In genomic region chr3:51881981-51882380, GRCm38 (mm10) we compare ENCODE assay signal across 8 mouse cellular contexts.
DNase-seq lines count a peak whose midpoint lies in the region; ATAC-seq lines count a peak whose summit lies in the region.
"Had no signal": no experiment of that assay in that cellular context is flagged by ENCODE, and none has a peak within 500 bp of the region (broad histone marks: within the 10 kb centered on the region; RNA-seq: fewer than 3 reads in every experiment).

No protein-coding gene starts in this region.

- H3K9ac ChIP-seq in kidney, embryonic 16.5 days (replicated peaks; ENCODE audit: low read length) = 0 out of 2 replicates have a peak overlapping the region, but pooled peaks have one; percentile 20
- H3K9ac ChIP-seq in hindbrain, embryonic 12.5 days = no peak overlapping the region
- H3K9ac ChIP-seq: neural tube, embryonic 13.5 days had no signal

- ATAC-seq in activated CD4-positive, CD25-positive, alpha-beta regulatory T cell, adult 4 months = peak; percentile 63
- ATAC-seq in kidney, embryonic 16.5 days (ENCODE audit: low FRiP score, low TSS enrichment) = peak; percentile 66
- ATAC-seq in megakaryocyte progenitor cell, adult 5-6 weeks (replicated peaks; ENCODE audit: poor library complexity) = peak; percentile 77
- no peak for ATAC-seq in hindbrain, embryonic 12.5 days (ENCODE audit: low FRiP score)

- H3K27ac ChIP-seq in embryonic facial prominence, embryonic 10.5 days (replicated peaks) = 0 out of 2 replicates have a peak overlapping the region, but pooled peaks have one; percentile 15
- H3K27ac ChIP-seq in kidney, embryonic 16.5 days (ENCODE audit: low read length) = 0 out of 2 replicates have a peak overlapping the region, but pooled peaks have one; percentile 26
- H3K27ac ChIP-seq in hindbrain, embryonic 12.5 days = no peak overlapping the region

- H3K36me3 ChIP-seq in embryonic facial prominence, embryonic 10.5 days (replicated peaks) = no peaks in the 10 kb centered on the region
- no peaks in the 10 kb centered on the region for H3K36me3 ChIP-seq in kidney, embryonic 16.5 days (ENCODE audit: insufficient read depth, low read length)
- H3K36me3 ChIP-seq in hindbrain, embryonic 12.5 days = no peaks in the 10 kb centered on the region
- H3K36me3 ChIP-seq: neural tube, embryonic 13.5 days had no signal

- H3K4me2 ChIP-seq in kidney, embryonic 16.5 days (replicated peaks; ENCODE audit: low read depth, low read length) = no peak overlapping the region; the same call in 1 of the 2 replicates
- no peak overlapping the region for H3K4me2 ChIP-seq in hindbrain, embryonic 12.5 days (replicated peaks)
- H3K4me2 ChIP-seq: neural tube, embryonic 13.5 days had no signal

- peaks cover 50% of the 10 kb centered on the region for H3K4me1 ChIP-seq in embryonic facial prominence, embryonic 10.5 days
- H3K4me1 ChIP-seq in kidney, embryonic 16.5 days (ENCODE audit: insufficient read depth, low read length) = peaks cover 42% of the 10 kb centered on the region
- H3K4me1 ChIP-seq in hindbrain, embryonic 12.5 days = peaks cover 30% of the 10 kb centered on the region

- no peaks in the 10 kb centered on the region for H3K9me3 ChIP-seq in embryonic facial prominence, embryonic 10.5 days
- no peaks in the 10 kb centered on the region for H3K9me3 ChIP-seq in kidney, embryonic 16.5 days (ENCODE audit: low read length)
- no peaks in the 10 kb centered on the region for H3K9me3 ChIP-seq in hindbrain, embryonic 12.5 days (replicated peaks)
- H3K9me3 ChIP-seq: neural tube, embryonic 13.5 days had no signal

- H3K4me3 ChIP-seq in embryonic facial prominence, embryonic 10.5 days = no peak overlapping the region
- H3K4me3 ChIP-seq in kidney, embryonic 16.5 days (ENCODE audit: low read length) = no peak overlapping the region
- no peak overlapping the region for H3K4me3 ChIP-seq in hindbrain, embryonic 12.5 days
- H3K4me3 ChIP-seq: neural tube, embryonic 13.5 days had no signal

- 70% methylated on average over 10 of the region's 10 CpGs for WGBS in embryonic facial prominence, embryonic 10.5 days
- 33% methylated on average over 10 of the region's 10 CpGs for WGBS in kidney, embryonic 16.5 days
- 70% methylated on average over 10 of the region's 10 CpGs for WGBS in hindbrain, embryonic 12.5 days

- no peak for DNase-seq in embryonic facial prominence, embryonic 10.5 days (ENCODE audit: low spot score)
- DNase-seq in left cerebral cortex, adult 9 months (ENCODE audit: low spot score in 2 of 2) = no peak
- DNase-seq in urinary bladder, postnatal 4 days (ENCODE audit: low spot score in 2 of 2) = no peak

- H3K27me3 ChIP-seq in embryonic facial prominence, embryonic 10.5 days (replicated peaks; ENCODE audit: low read depth, poor library complexity, severe bottlenecking) = no peaks in the 10 kb centered on the region
- no peaks in the 10 kb centered on the region for H3K27me3 ChIP-seq in kidney, embryonic 16.5 days (ENCODE audit: insufficient read depth, low read length)
- H3K27me3 ChIP-seq in hindbrain, embryonic 12.5 days = no peaks in the 10 kb centered on the region
- H3K27me3 ChIP-seq: neural tube, embryonic 13.5 days had no signal
